Mouse (Mus musculus): ENCODE results near the gene Abcb5.

The Abcb5 gene

DNA sequence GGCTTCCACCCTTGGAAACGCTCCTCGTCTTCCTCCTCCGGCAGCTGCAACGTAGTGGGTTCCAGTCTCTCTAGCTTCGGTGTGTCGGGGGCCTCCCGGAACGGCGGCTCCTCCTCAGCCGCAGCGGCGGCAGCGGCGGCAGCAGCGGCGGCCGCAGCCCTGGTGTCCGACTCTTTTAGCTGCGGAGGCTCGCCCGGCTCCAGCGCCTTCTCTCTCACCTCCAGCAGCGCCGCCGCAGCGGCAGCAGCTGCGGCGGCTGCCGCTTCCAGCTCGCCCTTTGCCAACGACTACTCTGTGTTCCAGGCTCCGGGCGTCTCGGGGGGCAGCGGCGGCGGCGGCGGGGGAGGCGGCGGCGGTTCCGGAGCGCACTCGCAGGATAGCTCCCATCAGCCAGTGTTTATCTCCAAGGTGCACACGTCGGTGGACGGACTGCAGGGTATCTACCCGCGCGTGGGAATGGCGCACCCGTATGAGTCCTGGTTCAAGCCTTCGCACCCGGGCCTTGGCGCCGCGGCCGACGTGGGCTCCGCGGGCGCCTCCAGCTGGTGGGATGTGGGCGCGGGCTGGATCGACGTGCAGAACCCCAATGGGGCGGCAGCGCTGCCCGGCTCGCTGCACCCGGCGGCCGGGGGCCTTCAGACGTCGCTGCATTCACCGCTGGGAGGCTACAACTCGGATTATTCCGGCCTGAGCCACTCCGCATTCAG, 117.6 kb downstream of the Abcb5 start:
- in situ Hi-C loops (cut with MboI, MseI), result loop anchor here (5.0 kb wide), 1 partner anchor 1016 kb away; no protein-coding TSS in a partner anchor

DNA sequence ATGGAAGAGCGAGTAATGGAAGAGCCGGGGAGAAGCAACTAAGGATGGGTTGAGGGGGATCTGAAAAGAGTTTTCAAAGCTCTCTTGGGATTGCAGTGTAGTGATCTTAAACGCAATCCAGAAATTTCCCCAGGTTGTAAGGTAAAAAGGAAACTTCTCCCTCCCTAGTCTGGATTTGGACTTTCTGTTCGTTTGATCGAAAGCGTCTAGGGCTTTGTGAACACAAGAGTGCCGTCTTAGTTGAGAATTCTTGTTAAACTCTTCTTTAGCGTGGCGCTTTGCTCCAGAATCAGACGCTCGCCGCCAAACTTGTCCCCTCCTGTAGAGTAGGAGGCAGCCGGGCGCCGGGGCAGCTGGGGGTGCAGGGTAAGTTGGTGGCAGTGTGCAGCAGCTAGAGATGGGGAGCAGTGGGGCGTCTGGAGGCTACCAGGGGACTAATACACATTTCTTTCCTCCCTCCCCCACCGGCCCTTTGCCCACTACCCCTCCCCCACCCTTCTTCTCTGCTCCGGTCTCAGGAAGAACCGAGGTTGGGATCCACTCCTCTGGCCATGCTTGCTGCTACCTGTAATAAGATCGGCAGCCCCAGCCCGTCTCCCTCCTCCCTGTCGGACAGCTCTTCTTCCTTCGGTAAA, 118.2 kb downstream of the Abcb5 start:
- in situ Hi-C loops (cut with MboI, MseI), result loop anchor here (5.0 kb wide), 1 partner anchor 1016 kb away; no protein-coding TSS in a partner anchor

DNA sequence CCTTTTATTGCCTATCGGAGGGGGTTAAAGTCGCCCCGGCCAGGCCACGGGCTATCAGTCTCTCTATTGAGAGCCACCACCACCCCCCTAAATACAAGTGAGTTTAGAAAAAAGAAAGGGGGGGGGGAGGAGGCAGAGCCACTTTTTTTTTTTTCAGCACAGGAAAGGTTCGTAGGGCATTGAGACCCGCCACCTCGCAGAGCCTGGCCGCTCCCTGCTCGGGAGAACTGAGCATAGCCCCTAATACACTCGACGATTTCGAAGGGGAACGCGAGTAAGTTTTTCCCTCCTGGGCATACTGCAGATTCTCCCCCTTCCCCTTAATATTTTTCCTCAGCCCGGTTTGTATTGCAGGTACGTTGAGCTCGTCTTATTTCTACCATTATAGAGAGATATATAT, 118.8 kb downstream of the Abcb5 start:
- in situ Hi-C loops (cut with MboI, MseI), result loop anchor here (5.0 kb wide), 1 partner anchor 1015 kb away; no protein-coding TSS in a partner anchor

GRCm38 (mm10) chr12:118846649-118847321, 119.4 kb downstream of the Abcb5 start:
- in situ Hi-C loops (cut with MboI, MseI), result loop anchor here (5.0 kb wide), 1 partner anchor 1014 kb away; no protein-coding TSS in a partner anchor

DNA sequence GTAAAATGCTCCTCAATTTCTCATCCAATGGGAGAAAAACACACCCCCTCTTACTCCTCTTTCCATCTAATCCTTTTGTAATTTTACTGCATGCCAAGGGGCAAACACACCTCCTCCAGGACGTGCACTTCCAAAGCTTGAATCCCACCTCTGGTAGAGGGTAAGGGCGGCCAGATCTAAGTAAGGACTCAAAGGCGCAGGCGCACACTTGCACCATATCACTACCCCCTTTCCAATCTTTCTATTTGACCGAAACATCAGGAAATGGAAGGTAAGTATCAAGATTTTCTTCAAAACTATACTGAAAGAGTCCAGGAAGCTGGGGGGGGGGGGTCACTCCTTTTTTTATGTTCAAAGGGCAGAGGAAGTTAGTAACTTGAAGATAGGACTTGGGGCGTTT, 120.0 kb downstream of the Abcb5 start, which contains the start of gene Sp8:
Sp8 (plus strand) TSS at position 109 of the 400 bp plus-strand sequence.
- in situ Hi-C loops (cut with MboI, MseI), result loop anchor here (5.0 kb wide), 1 partner anchor 1014 kb away; no protein-coding TSS in a partner anchor

DNA sequence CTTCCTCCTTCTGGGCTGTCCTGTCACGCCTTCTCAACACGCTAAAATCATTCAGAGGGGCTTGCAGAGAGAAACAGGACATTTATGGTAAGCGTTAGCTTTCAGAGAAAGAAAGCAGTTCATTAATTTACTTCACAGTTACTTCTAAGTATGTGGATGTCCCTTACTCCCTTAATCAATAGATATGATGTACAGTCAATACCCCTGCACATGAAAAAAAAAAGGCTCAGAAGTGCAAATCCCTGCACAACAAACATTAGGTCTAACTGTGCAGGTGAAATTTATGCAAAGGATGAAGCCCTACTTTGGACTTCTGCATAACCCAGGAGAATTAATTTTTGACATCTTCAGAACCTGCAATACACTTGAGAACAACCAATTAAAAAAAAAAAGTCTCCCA, 120.9 kb downstream of the Abcb5 start:
- in situ Hi-C loops (cut with MboI, MseI), result loop anchor here (5.0 kb wide), 1 partner anchor 1013 kb away; no protein-coding TSS in a partner anchor

DNA sequence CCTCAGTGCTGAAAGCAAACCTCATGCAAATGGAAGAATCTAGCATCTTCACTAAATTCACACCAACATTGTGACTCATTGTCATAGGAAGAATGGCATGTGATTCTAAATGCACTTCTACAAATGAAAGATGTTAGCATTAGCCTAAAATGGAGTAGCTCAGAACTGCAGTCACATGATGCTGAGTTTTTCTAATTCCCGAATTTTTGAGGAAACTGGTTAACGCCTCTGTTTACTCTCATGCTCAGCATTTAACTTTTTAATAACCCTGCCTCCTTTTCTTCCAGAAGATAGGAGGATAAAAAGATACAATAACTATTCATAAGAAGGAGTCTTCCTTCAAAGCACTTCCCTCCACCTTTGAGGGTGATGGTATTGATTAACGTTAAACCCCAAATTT, 121.4 kb downstream of the Abcb5 start:
- in situ Hi-C loops (cut with MboI, MseI), result loop anchor here (5.0 kb wide), 2 partner anchors 853 to 1013 kb away; no protein-coding TSS in a partner anchor

DNA sequence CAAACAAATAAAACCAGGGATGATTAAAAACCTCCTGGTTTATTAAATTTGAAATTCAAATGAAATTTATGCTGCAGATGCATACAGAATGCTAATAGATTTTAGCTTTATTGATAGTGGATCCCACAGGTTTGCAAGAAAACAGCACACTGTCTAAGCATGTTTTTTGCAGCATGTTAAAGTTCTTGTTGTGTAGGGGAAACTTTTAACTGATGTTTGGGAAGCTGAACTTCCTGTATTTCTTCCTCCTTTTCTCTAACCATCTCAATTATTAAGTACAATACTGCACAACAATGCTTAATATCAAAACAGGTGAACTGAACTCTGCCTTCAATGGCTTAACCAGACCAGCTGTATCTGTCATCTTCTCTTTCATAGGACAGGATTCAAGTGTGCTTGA, 122.1 kb downstream of the Abcb5 start:
- in situ Hi-C loops (cut with MboI, MseI), result loop anchor here (5.0 kb wide), 1 partner anchor 852 kb away; no protein-coding TSS in a partner anchor

- in situ Hi-C loops (cut with MboI, MseI), result loop anchor here (5.0 kb wide), 1 partner anchor 851 kb away; no protein-coding TSS in a partner anchor
Measured at GRCm38 (mm10) chr12:118842671-118843411, 123.4 kb downstream of the Abcb5 start.

- in situ Hi-C loops (cut with MboI, MseI), result loop anchor here (5.0 kb wide), 1 partner anchor 850 kb away; no protein-coding TSS in a partner anchor
Measured at GRCm38 (mm10) chr12:118841971-118842550, 124.2 kb downstream of the Abcb5 start.

- in situ Hi-C loops (cut with MboI, MseI), result loop anchor here (5.0 kb wide), 1 partner anchor 849 kb away; no protein-coding TSS in a partner anchor
Measured at GRCm38 (mm10) chr12:118841381-118841922, 124.8 kb downstream of the Abcb5 start.

- in situ Hi-C loops (cut with MboI, MseI), result loop anchor here (5.0 kb wide), 1 partner anchor 849 kb away; no protein-coding TSS in a partner anchor
Measured at GRCm38 (mm10) chr12:118840861-118841260, 125.4 kb downstream of the Abcb5 start.

- in situ Hi-C loops (cut with MboI, MseI), result loop anchor here (5.0 kb wide), 1 partner anchor 848 kb away; no protein-coding TSS in a partner anchor
Measured at GRCm38 (mm10) chr12:118840301-118840700, 125.9 kb downstream of the Abcb5 start.

DNA sequence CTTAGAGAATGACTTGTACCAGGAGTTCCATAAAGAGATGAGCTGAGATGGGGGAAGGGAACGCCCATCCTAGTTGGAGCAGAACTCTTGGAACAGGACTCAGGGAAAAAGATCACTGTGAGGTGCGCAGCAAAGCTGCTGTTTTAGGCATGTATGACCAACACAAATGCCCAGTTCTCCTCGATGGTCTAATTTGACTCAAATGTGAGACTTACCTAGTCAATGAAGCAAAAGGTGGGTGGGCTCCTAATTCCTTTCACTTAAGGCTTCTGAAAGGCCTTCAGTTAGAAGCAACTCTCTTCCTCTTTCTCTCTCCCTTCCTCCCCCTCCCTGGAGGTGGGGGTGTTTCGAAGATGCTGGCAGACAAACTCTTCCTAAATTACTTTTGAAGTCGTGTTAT, 126.8 kb downstream of the Abcb5 start:
- in situ Hi-C loops (cut with MboI, MseI), result no loop called here

DNA sequence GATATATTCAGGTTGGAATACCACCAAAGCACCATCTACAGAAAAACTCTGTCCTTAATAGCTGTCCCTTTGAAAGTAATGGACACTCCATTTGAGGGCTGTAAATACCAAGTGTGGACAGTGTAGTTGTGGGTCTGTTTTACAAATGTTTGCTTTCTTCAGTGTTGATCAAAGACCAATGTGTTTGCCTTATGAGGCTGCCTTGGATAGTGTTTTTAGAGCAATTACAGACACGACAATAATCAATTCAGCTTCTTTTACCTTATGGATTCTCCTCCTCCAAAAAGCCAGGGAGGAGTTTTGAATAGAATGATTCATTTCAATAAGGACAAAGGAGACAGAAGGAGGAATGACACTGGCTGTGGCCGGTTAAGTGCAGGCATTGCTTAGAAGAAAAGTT, 128.0 kb downstream of the Abcb5 start:
- in situ Hi-C loops (cut with MboI, MseI), result no loop called here

GRCm38 (mm10) chr12:118837361-118837760, 128.9 kb downstream of the Abcb5 start:
- in situ Hi-C loops (cut with MboI, MseI), result no loop called here

- in situ Hi-C loops (cut with MboI, MseI), result no loop called here
Measured at GRCm38 (mm10) chr12:118836411-118837341, 129.5 kb downstream of the Abcb5 start.

DNA sequence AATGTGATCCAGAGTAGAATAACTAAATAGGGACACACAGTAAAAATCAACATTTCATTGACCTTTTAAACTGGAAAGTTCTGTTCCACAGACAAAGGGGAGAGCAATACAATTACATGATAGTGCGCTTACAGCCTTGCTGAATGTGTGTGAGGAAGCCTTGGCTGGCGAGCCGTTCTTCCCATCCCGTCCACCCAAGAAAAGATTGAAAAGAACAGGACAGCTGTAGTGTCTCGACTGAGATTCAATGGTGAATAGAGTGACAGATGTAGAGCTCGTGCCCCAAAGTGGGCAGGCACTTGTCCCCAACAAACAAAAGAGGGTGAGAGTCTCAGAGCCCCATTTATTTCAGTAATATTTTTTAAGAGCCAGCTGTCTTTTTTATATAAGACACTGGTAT, 136.3 kb downstream of the Abcb5 start:
- in situ Hi-C loops (cut with MboI, MseI), result no loop called here

Data from T-helper 2 cell (primary cell).